Mouse (Mus musculus): Measurements from ENCODE around the gene Nphs1.

DNA sequence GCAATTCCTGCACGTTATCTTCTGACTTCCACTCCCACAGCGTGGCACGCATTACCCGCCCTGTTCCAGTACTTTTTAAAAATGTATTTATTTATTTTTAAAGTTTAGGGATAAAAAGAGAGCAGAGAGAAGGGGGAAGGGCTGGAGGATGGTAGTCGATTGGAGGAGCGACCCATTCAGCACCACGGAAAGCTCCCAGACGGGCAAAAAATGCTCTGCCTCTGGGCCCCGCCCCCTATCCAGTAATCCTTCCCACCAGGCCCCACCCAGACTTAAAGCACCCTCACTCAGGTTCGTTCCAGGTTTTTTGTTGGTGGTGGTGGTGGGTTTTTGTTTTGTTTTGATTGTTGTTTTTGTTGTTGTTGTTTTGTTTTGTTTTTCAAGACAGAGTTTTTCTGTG is 23.9 kb upstream of the Nphs1 start:
- no peak for TF ChIP-seq POLR2A (IDR thresholded peaks at IDR 0.05; ENCODE audit: insufficient read depth, low read depth, low read length)
- TF ChIP-seq CTCF (IDR thresholded peaks at IDR 0.05; ENCODE audit: insufficient read depth, low read depth, low read length), result no peak

Measured in olfactory bulb, adult 2 months (tissue).